Mouse (Mus musculus): ENCODE measurements around the gene Sh3rf3. TPM values are rescaled to one million over a fixed set of nuclear protein-coding genes. Genes with fewer than 3 reads are reported as not detected.

Sh3rf3 gene
- total RNA-seq, 2 experiments from 2014 or later: 1.5 to 2.1 TPM

GRCm38 (mm10) chr10:58972115-58972514 is 159.0 kb downstream of the Sh3rf3 start:
- no peak for DNase-seq
- intact Hi-C loops (cut with DNase I): no loop called here

- no peak for DNase-seq
- intact Hi-C loops (cut with DNase I): no loop called here
Observed at GRCm38 (mm10) chr10:58974138-58974537, 161.0 kb downstream of the Sh3rf3 start.

- intact Hi-C loops (cut with DNase I): no loop called here
- no peak for DNase-seq
Observed at GRCm38 (mm10) chr10:58979320-58979959, 166.3 kb downstream of the Sh3rf3 start.

GRCm38 (mm10) chr10:58981674-58982329 is 168.6 kb downstream of the Sh3rf3 start:
- intact Hi-C loops (cut with DNase I): no loop called here
- DNase-seq: no peak

- intact Hi-C loops (cut with DNase I): no loop called here
- no peak for DNase-seq
Observed at GRCm38 (mm10) chr10:58982546-58983154, 169.5 kb downstream of the Sh3rf3 start.

GRCm38 (mm10) chr10:58991611-58992010 is 178.5 kb downstream of the Sh3rf3 start:
- DNase-seq: no peak
- intact Hi-C loops (cut with DNase I): no loop called here

- DNase-seq: no peak
- intact Hi-C loops (cut with DNase I): no loop called here
Observed at GRCm38 (mm10) chr10:58994726-58995125, 181.6 kb downstream of the Sh3rf3 start.

- intact Hi-C loops (cut with DNase I): no loop called here
- DNase-seq: no peak
Observed at GRCm38 (mm10) chr10:58995132-58995531, 182.0 kb downstream of the Sh3rf3 start.

GRCm38 (mm10) chr10:59002361-59002760 is 189.2 kb downstream of the Sh3rf3 start:
- intact Hi-C loops (cut with DNase I): loop anchor here (10.0 kb wide), 1 partner anchor 188 kb away; the partner anchor contains the start of gene Sh3rf3
- no peak for DNase-seq

- intact Hi-C loops (cut with DNase I): no loop called here
- no peak for DNase-seq
Observed at GRCm38 (mm10) chr10:59011415-59011814, 198.3 kb downstream of the Sh3rf3 start.

GRCm38 (mm10) chr10:59013618-59014017 is 200.5 kb downstream of the Sh3rf3 start:
- no peak for DNase-seq
- intact Hi-C loops (cut with DNase I): no loop called here

GRCm38 (mm10) chr10:59019302-59019973 is 206.3 kb downstream of the Sh3rf3 start:
- intact Hi-C loops (cut with DNase I): no loop called here
- no peak for DNase-seq

- no peak for DNase-seq
- intact Hi-C loops (cut with DNase I): no loop called here
Observed at GRCm38 (mm10) chr10:59050434-59050833, 237.3 kb downstream of the Sh3rf3 start.

- intact Hi-C loops (cut with DNase I): no loop called here
Observed at GRCm38 (mm10) chr10:59056294-59056693, 243.1 kb downstream of the Sh3rf3 start.

GRCm38 (mm10) chr10:59066804-59067203 is 253.6 kb downstream of the Sh3rf3 start:
- no peak for DNase-seq
- intact Hi-C loops (cut with DNase I): no loop called here

More at GRCm38 (mm10) chr10:59056294-59056693, 243.1 kb downstream of the Sh3rf3 start:
- no peak for DNase-seq

GRCm38 (mm10) chr10:59072827-59073226 is 259.7 kb downstream of the Sh3rf3 start:
- DNase-seq: no peak
- intact Hi-C loops (cut with DNase I): no loop called here

- DNase-seq: no peak
Observed at GRCm38 (mm10) chr10:59076681-59077080, 263.5 kb downstream of the Sh3rf3 start.

GRCm38 (mm10) chr10:59077909-59078308 is 264.8 kb downstream of the Sh3rf3 start:
- intact Hi-C loops (cut with DNase I): no loop called here
- no peak for DNase-seq

More at GRCm38 (mm10) chr10:59076681-59077080, 263.5 kb downstream of the Sh3rf3 start:
- intact Hi-C loops (cut with DNase I): no loop called here

- intact Hi-C loops (cut with DNase I): no loop called here
- no peak for DNase-seq
Observed at GRCm38 (mm10) chr10:59085604-59086003, 272.4 kb downstream of the Sh3rf3 start.

- intact Hi-C loops (cut with DNase I): no loop called here
- DNase-seq: no peak
Observed at GRCm38 (mm10) chr10:59086578-59086977, 273.4 kb downstream of the Sh3rf3 start.

Measured in heart, postnatal 14 days (tissue).